Mouse (Mus musculus): ENCODE measurements at regions not wholly inside any gene's neighbourhood (a gene's known extent, or its start where the extent isn't known, plus 50 kb on each side); places are given as distances from the start of the nearest gene placed in this dataset.

DNA sequence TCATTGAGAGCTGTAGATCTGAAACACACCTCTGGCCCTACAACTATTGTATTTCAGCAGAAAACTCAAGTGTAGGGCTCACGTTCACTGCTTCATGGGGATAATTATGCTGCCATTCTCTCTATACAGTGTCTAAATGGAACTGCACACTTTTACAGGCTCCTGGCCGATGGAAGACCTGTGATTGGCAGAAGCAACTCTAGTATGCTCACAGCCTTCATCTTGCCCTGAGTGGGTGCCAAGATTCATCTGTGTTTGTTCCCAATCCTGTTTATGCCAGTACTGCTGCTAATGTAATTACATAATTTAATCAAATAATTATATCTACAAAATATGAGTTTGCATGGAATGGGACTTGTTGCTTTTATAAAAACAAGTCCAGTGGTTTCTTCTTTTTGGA, 190.3 kb upstream of the Ppargc1a start:
- no peak for ATAC-seq (replicated peaks; ENCODE audit: low FRiP score, low read depth)
- H3K4me1 ChIP-seq (replicated peaks; ENCODE audit: insufficient read depth, low read length): no peaks in the 10 kb centered on the region
- WGBS: 79% methylated on average over 2 of the region's 2 CpGs
- H3K27me3 ChIP-seq (ENCODE audit: insufficient read depth, low read length): no peaks in the 10 kb centered on the region
- DNase-seq (ENCODE audit: low spot score): no peak
- no peak overlapping the region for H3K4me3 ChIP-seq (replicated peaks; ENCODE audit: low read depth, low read length)
- H3K36me3 ChIP-seq (ENCODE audit: insufficient read depth, low read length): no peaks in the 10 kb centered on the region
- no peaks in the 10 kb centered on the region for H3K9me3 ChIP-seq (replicated peaks; ENCODE audit: low read length)
- no peak overlapping the region for H3K4me2 ChIP-seq (ENCODE audit: low read length)
- no peak overlapping the region for H3K9ac ChIP-seq (ENCODE audit: low read depth, low read length)
- no peak for TF ChIP-seq CTCF (IDR thresholded peaks at IDR 0.05; ENCODE audit: low read depth)
- no peak overlapping the region for H3K27ac ChIP-seq

DNA sequence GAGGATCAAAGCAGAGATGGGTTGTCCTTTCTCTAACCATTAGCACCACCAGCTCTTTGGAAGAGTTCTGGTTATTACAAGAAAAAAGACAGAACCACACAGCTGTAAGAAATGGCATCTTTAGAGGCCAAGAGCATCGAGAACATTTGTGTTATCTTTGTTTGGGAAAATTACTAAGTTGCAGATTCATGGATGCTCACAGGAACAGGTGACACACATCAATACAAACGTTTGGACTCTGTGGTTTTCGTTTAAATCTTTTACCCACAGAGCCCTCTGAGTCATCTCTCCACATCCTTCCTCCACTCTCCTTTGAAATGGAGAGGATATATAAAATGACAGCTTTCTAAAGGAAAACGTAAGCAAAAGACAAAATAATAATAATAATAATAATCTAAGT, 184.5 kb upstream of the Ppargc1a start:
- TF ChIP-seq CTCF (IDR thresholded peaks at IDR 0.05; ENCODE audit: low read depth): no peak
- no peak for DNase-seq (ENCODE audit: low spot score)
- Histone ChIP-seq H3K9ac (ENCODE audit: low read depth, low read length) (no peak overlapping the region), H3K4me2 (ENCODE audit: low read length) (no peak overlapping the region), H3K27me3 (ENCODE audit: insufficient read depth, low read length) (no peaks in the 10 kb centered on the region), H3K27ac (no peak overlapping the region), H3K36me3 (ENCODE audit: insufficient read depth, low read length) (no peaks in the 10 kb centered on the region), H3K4me3 (replicated peaks; ENCODE audit: low read depth, low read length) (no peak overlapping the region), H3K4me1 (replicated peaks; ENCODE audit: insufficient read depth, low read length) (no peaks in the 10 kb centered on the region), H3K9me3 (replicated peaks; ENCODE audit: low read length) (no peaks in the 10 kb centered on the region)
- ATAC-seq (replicated peaks; ENCODE audit: low FRiP score, low read depth): no peak
- WGBS: 51% methylated on average over 4 of the region's 4 CpGs

DNA sequence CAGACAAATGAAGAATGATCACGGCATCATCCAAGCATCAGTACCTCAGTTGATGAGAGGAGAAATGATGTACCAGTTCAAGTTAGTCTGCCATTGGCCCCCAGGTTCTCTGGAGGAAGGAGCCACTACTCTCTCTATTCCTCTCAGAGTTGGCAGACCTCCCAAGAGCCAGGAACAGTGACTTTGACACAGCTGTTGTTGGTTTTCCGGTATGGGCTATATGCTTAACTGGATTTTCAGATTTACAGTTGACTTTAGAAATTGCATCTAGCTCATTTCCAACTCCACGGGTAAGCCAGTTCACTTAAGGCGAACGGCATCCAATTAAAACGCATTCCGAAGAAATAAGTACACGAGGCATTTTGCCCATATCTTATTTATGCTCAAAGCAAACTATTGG, 182.9 kb upstream of the Ppargc1a start:
- H3K4me3 ChIP-seq (replicated peaks; ENCODE audit: low read depth, low read length): no peak overlapping the region
- no peaks in the 10 kb centered on the region for H3K36me3 ChIP-seq (ENCODE audit: insufficient read depth, low read length)
- ATAC-seq (replicated peaks; ENCODE audit: low FRiP score, low read depth) (no peak), DNase-seq (ENCODE audit: low spot score) (no peak)
- no peak overlapping the region for H3K27ac ChIP-seq
- TF ChIP-seq CTCF (IDR thresholded peaks at IDR 0.05; ENCODE audit: low read depth): no peak
- no peaks in the 10 kb centered on the region for H3K9me3 ChIP-seq (replicated peaks; ENCODE audit: low read length)
- H3K4me1 ChIP-seq (replicated peaks; ENCODE audit: insufficient read depth, low read length): no peaks in the 10 kb centered on the region
- no peaks in the 10 kb centered on the region for H3K27me3 ChIP-seq (ENCODE audit: insufficient read depth, low read length)
- H3K4me2 ChIP-seq (ENCODE audit: low read length): no peak overlapping the region
- no peak overlapping the region for H3K9ac ChIP-seq (ENCODE audit: low read depth, low read length)
- WGBS: 88% methylated on average over 8 of the region's 8 CpGs

DNA sequence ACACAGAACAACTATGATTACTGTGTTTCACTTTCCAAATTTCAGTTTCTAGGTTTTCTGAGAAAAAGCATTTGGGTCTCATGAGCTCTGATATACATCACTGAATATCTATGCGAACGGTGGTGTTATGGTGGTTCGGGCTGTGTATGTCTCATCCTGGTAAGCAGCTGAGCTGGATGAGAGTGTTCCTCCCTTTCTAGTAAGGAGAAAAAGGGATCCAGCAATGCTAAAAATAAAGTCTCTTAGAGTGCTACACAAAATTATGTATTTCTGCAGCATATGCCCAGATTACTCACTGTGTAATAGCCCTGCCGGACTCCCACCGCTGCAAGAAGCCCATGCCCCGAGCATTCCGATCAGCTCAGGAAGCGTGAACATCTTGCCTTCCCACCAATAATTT, 173.4 kb upstream of the Ppargc1a start:
- ATAC-seq (replicated peaks; ENCODE audit: low FRiP score, low read depth) (no peak), DNase-seq (ENCODE audit: low spot score) (no peak)
- H3K36me3 ChIP-seq (ENCODE audit: insufficient read depth, low read length): no peaks in the 10 kb centered on the region
- no peaks in the 10 kb centered on the region for H3K4me1 ChIP-seq (replicated peaks; ENCODE audit: insufficient read depth, low read length)
- H3K4me2 ChIP-seq (ENCODE audit: low read length): no peak overlapping the region
- no peak for TF ChIP-seq CTCF (IDR thresholded peaks at IDR 0.05; ENCODE audit: low read depth)
- no peak overlapping the region for H3K4me3 ChIP-seq (replicated peaks; ENCODE audit: low read depth, low read length)
- no peaks in the 10 kb centered on the region for H3K27me3 ChIP-seq (ENCODE audit: insufficient read depth, low read length)
- no peaks in the 10 kb centered on the region for H3K9me3 ChIP-seq (replicated peaks; ENCODE audit: low read length)
- WGBS: 95% methylated on average over 8 of the region's 8 CpGs
- no peak overlapping the region for H3K9ac ChIP-seq (ENCODE audit: low read depth, low read length)
- no peak overlapping the region for H3K27ac ChIP-seq

DNA sequence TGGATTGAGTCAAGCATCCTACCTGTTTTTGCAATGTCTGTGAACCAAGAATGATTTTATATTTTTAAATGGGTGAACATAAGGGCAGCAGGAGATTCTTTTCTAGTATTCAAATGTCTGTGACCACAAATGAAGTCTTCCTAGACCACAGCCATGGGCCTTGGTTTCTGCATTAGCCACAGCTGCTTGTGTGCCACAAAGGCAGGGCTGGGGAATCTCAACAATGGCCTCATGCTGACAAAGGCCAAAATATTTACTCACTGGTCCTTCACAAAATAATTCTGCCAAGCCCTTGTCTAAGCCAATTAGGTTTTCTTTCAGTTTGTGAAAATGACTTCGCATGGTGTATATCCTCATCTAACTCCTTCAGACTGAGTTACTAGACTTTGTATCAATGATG, 162.7 kb upstream of the Ppargc1a start:
- 100% methylated on average over 1 of the region's 1 CpGs for WGBS
- no peaks in the 10 kb centered on the region for H3K27me3 ChIP-seq (ENCODE audit: insufficient read depth, low read length)
- no peak for TF ChIP-seq CTCF (IDR thresholded peaks at IDR 0.05; ENCODE audit: low read depth)
- H3K9me3 ChIP-seq (replicated peaks; ENCODE audit: low read length): no peaks in the 10 kb centered on the region
- no peak overlapping the region for H3K9ac ChIP-seq (ENCODE audit: low read depth, low read length)
- H3K4me3 ChIP-seq (replicated peaks; ENCODE audit: low read depth, low read length): no peak overlapping the region
- no peak for ATAC-seq (replicated peaks; ENCODE audit: low FRiP score, low read depth)
- no peak overlapping the region for H3K4me2 ChIP-seq (ENCODE audit: low read length)
- H3K4me1 ChIP-seq (replicated peaks; ENCODE audit: insufficient read depth, low read length): no peaks in the 10 kb centered on the region
- H3K27ac ChIP-seq: no peak overlapping the region
- DNase-seq (ENCODE audit: low spot score): no peak
- no peaks in the 10 kb centered on the region for H3K36me3 ChIP-seq (ENCODE audit: insufficient read depth, low read length)

DNA sequence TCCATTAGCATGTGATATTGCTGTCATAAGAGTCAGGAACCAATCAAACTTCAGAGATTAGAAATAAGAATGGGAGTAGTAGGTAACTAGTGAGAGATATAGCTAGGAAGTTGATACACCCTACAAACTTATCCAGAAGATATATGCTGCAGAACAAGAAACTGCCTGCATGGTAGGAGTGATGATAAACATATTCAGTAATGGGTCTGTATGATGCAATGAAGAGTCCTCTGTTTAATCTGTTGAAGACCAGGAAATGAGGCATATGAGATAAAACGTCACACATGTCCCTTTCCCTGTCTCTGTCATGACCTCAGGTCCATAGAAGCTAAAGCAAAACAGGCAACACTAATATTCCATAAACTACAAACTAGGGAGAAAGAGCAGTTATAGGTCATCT, 162.2 kb upstream of the Ppargc1a start:
- 74% methylated on average over 1 of the region's 1 CpGs for WGBS
- H3K27me3 ChIP-seq (ENCODE audit: insufficient read depth, low read length): no peaks in the 10 kb centered on the region
- no peak overlapping the region for H3K9ac ChIP-seq (ENCODE audit: low read depth, low read length)
- H3K4me1 ChIP-seq (replicated peaks; ENCODE audit: insufficient read depth, low read length): no peaks in the 10 kb centered on the region
- DNase-seq (ENCODE audit: low spot score) (no peak), ATAC-seq (replicated peaks; ENCODE audit: low FRiP score, low read depth) (no peak)
- no peaks in the 10 kb centered on the region for H3K36me3 ChIP-seq (ENCODE audit: insufficient read depth, low read length)
- no peak for TF ChIP-seq CTCF (IDR thresholded peaks at IDR 0.05; ENCODE audit: low read depth)
- H3K4me2 ChIP-seq (ENCODE audit: low read length): no peak overlapping the region
- no peak overlapping the region for H3K27ac ChIP-seq
- H3K4me3 ChIP-seq (replicated peaks; ENCODE audit: low read depth, low read length): no peak overlapping the region
- H3K9me3 ChIP-seq (replicated peaks; ENCODE audit: low read length): no peaks in the 10 kb centered on the region

DNA sequence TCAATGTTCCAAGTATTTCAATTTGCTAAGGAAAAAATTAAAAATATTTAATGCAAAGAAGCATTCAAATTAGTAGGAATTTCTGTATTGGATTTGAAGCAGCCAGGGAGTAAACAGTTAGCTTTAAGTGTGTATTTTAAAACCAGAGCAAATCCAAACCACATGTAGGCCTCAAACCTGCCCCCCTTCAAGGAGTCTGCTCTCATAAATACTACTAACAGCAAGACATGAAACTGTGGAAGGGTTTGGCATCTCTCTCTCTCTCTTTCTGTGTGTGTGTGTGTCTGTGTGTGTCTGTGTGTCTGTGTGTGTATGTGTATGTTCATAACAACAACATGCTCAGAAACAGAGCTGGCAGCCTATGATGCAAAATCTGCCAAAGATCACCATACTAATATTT, 159.2 kb upstream of the Ppargc1a start:
- DNase-seq (ENCODE audit: low spot score) (no peak), ATAC-seq (replicated peaks; ENCODE audit: low FRiP score, low read depth) (no peak)
- Histone ChIP-seq H3K9me3 (replicated peaks; ENCODE audit: low read length) (no peaks in the 10 kb centered on the region; the same call in 1 of the 2 replicates), H3K9ac (ENCODE audit: low read depth, low read length) (no peak overlapping the region), H3K36me3 (ENCODE audit: insufficient read depth, low read length) (no peaks in the 10 kb centered on the region), H3K27me3 (ENCODE audit: insufficient read depth, low read length) (no peaks in the 10 kb centered on the region), H3K4me3 (replicated peaks; ENCODE audit: low read depth, low read length) (no peak overlapping the region), H3K27ac (no peak overlapping the region), H3K4me2 (ENCODE audit: low read length) (no peak overlapping the region), H3K4me1 (replicated peaks; ENCODE audit: insufficient read depth, low read length) (no peaks in the 10 kb centered on the region)
- TF ChIP-seq CTCF (IDR thresholded peaks at IDR 0.05; ENCODE audit: low read depth): no peak

All from kidney, postnatal 0 days (tissue).